Mouse (Mus musculus) layer of hippocampus, postnatal 14 days (tissue): ENCODE measurements at regions not wholly inside any gene's neighbourhood (a gene's known extent, or its start where the extent isn't known, plus 50 kb on each side); places are given as distances from the start of the nearest gene placed in this dataset.

Experiments
- DNase-seq, 2 experiments: peaks; one replicate each; pipeline ENCODE4 v3.0.0; 2021 to 2022; ENCODE audit warnings: low spot score in 2 of 2, mixed read lengths in 1 of 2

- no peak for DNase-seq
Observed at GRCm38 (mm10) chr5:101596996-101597395, 67.8 kb downstream of the Nkx6-1 start.

GRCm38 (mm10) chr5:101591236-101591635 lies 73.6 kb downstream of the Nkx6-1 start:
- no peak for DNase-seq

GRCm38 (mm10) chr5:101590341-101591124 lies 74.3 kb downstream of the Nkx6-1 start:
- no peak for DNase-seq

- DNase-seq: no peak
Observed at GRCm38 (mm10) chr5:101572966-101573365, 91.8 kb downstream of the Nkx6-1 start.

- no peak for DNase-seq
Observed at GRCm38 (mm10) chr5:101565770-101566169, 99.0 kb downstream of the Nkx6-1 start.

GRCm38 (mm10) chr5:101560366-101560765 lies 104.4 kb downstream of the Nkx6-1 start:
- no peak for DNase-seq

GRCm38 (mm10) chr5:101558279-101558987 lies 106.4 kb downstream of the Nkx6-1 start:
- peak in 1 of 2 experiments; percentile 23 for DNase-seq

- DNase-seq: peak in 1 of 2 experiments; percentile 11
Observed at GRCm38 (mm10) chr5:101557156-101557555, 107.6 kb downstream of the Nkx6-1 start.

- no peak for DNase-seq
Observed at GRCm38 (mm10) chr5:101543326-101543725, 121.5 kb downstream of the Nkx6-1 start.

GRCm38 (mm10) chr5:101539818-101540217 lies 125.0 kb downstream of the Nkx6-1 start:
- DNase-seq: no peak

GRCm38 (mm10) chr5:101539254-101539549 lies 125.6 kb downstream of the Nkx6-1 start:
- DNase-seq: no peak

GRCm38 (mm10) chr5:101538410-101539253 lies 126.2 kb downstream of the Nkx6-1 start:
- DNase-seq: no peak

GRCm38 (mm10) chr5:101537518-101538380 lies 127.0 kb downstream of the Nkx6-1 start:
- no peak for DNase-seq

GRCm38 (mm10) chr5:101535451-101535850 lies 129.3 kb downstream of the Nkx6-1 start:
- no peak for DNase-seq

- DNase-seq: no peak
Observed at GRCm38 (mm10) chr5:101525346-101525745, 139.4 kb downstream of the Nkx6-1 start.

- DNase-seq: no peak
Observed at GRCm38 (mm10) chr5:101524670-101525069, 140.1 kb downstream of the Nkx6-1 start.

- DNase-seq: peak in 1 of 2 experiments; percentile 3
Observed at GRCm38 (mm10) chr5:101523902-101524301, 140.9 kb downstream of the Nkx6-1 start.

- no peak for DNase-seq
Observed at GRCm38 (mm10) chr5:101523490-101523889, 141.3 kb downstream of the Nkx6-1 start.

- DNase-seq: no peak
Observed at GRCm38 (mm10) chr5:101520935-101521655, 143.7 kb downstream of the Nkx6-1 start.
